In genomic region chr6:87443253-87443652, GRCm38 (mm10) we compare ENCODE assay signal across 30 mouse cellular contexts. TPM values are rescaled to one million over a fixed set of nuclear protein-coding genes. Genes with fewer than 3 reads are reported as not detected.
"Had no signal": no experiment of that assay in that cellular context is flagged by ENCODE, and none has a peak within 500 bp of the region (broad histone marks: within the 10 kb centered on the region; RNA-seq: fewer than 3 reads in every experiment).

No protein-coding gene starts in this region.

- H3K36me3 ChIP-seq: limb, embryonic 10.5 days; limb, embryonic 13.5 days; liver, embryonic 12.5 days; liver, embryonic 15.5 days; lung, embryonic 15.5 days; midbrain, embryonic 10.5 days; midbrain, embryonic 13.5 days; neural tube, embryonic 13.5 days; stomach, embryonic 15.5 days had no signal

- ATAC-seq: liver, embryonic 12.5 days; midbrain, embryonic 13.5 days; midbrain, embryonic 16.5 days had no signal

- H3K9me3 ChIP-seq: limb, embryonic 10.5 days; limb, embryonic 13.5 days; liver, embryonic 12.5 days; liver, embryonic 15.5 days; lung, embryonic 15.5 days; midbrain, embryonic 10.5 days; midbrain, embryonic 13.5 days; neural tube, embryonic 13.5 days; stomach, embryonic 15.5 days had no signal

- H3K9ac ChIP-seq: limb, embryonic 13.5 days; liver, embryonic 12.5 days; liver, embryonic 15.5 days; lung, embryonic 15.5 days; midbrain, embryonic 13.5 days; neural tube, embryonic 13.5 days; stomach, embryonic 15.5 days had no signal

- H3K4me1 ChIP-seq: limb, embryonic 10.5 days; limb, embryonic 13.5 days; liver, embryonic 12.5 days; liver, embryonic 15.5 days; midbrain, embryonic 13.5 days; neural tube, embryonic 13.5 days; stomach, embryonic 15.5 days had no signal

- H3K27ac ChIP-seq: kidney, postnatal 0 days; layer of hippocampus, adult 2 months; limb, embryonic 10.5 days; limb, embryonic 13.5 days; liver, embryonic 12.5 days; liver, embryonic 15.5 days; lung, embryonic 15.5 days; midbrain, embryonic 10.5 days; midbrain, embryonic 13.5 days; neural tube, embryonic 13.5 days; stomach, embryonic 15.5 days had no signal

- DNase-seq: kidney, postnatal 25 days; layer of hippocampus, adult 9-11 months; liver; lung, adult 18-20 months; lung, postnatal 10 days; lung, postnatal 36 days; retina, postnatal 1 day; right cerebral cortex, postnatal 25 days; spleen, adult 18-20 months; thymus, postnatal 25 days had no signal

- H3K4me3 ChIP-seq: layer of hippocampus, adult 2 months; limb, embryonic 10.5 days; limb, embryonic 13.5 days; liver, embryonic 12.5 days; liver, embryonic 15.5 days; lung, embryonic 15.5 days; megakaryocyte, embryonic 14.5 days; midbrain, embryonic 10.5 days; midbrain, embryonic 13.5 days; myocyte; neural tube, embryonic 13.5 days; stomach, embryonic 15.5 days had no signal

- H3K27me3 ChIP-seq: limb, embryonic 13.5 days; liver, embryonic 12.5 days; lung, embryonic 15.5 days; midbrain, embryonic 13.5 days; neural tube, embryonic 13.5 days; stomach, embryonic 15.5 days had no signal

- H3K4me2 ChIP-seq: limb, embryonic 13.5 days; liver, embryonic 12.5 days; liver, embryonic 15.5 days; lung, embryonic 15.5 days; midbrain, embryonic 13.5 days; neural tube, embryonic 13.5 days; stomach, embryonic 15.5 days had no signal

RNA-seq across cellular contexts. Expression of gene Bmp10, which starts 14.5 kb away (rescaled TPM):
- total RNA-seq: layer of hippocampus, adult 2 months; left cerebral cortex, adult 18-20 months; left cerebral cortex, postnatal 25 days; monocyte, adult 5-6 weeks; neutrophil, adult 5-6 weeks had no signal
- polyA plus RNA-seq: kidney, postnatal 0 days; large intestine, adult 2 months; limb, embryonic 10.5 days; limb, embryonic 13.5 days; midbrain, embryonic 10.5 days; midbrain, embryonic 13.5 days; midbrain, embryonic 16.5 days; myocyte; neural tube, embryonic 13.5 days; stomach, embryonic 15.5 days; thymus, postnatal 0 days had no signal

RNA-seq across cellular contexts. Expression of gene Gkn3, which starts 54.5 kb away (rescaled TPM):
- total RNA-seq: monocyte, adult 5-6 weeks; neutrophil, adult 5-6 weeks had no signal
- polyA plus RNA-seq: limb, embryonic 10.5 days; liver, embryonic 12.5 days; liver, embryonic 15.5 days; midbrain, embryonic 10.5 days; myocyte; neural tube, embryonic 13.5 days; thymus, postnatal 0 days had no signal
